Mouse (Mus musculus) heart, postnatal 4 days (tissue): ENCODE measurements around the gene Gm10382. TPM values are rescaled to one million over a fixed set of nuclear protein-coding genes. Genes with fewer than 3 reads are reported as not detected.

Experiments
- DNase-seq: peaks from one replicate; pipeline ENCODE4 v3.0.0; 2021
- total RNA-seq, 2 experiments: library from RNA; stranded (reverse); gene quantifications; 2 replicates each; pipeline ENCODE4 v1.2.3; 2021

Gm10382 gene
- total RNA-seq, result under 1 TPM; 0.21 to 0.29 TPM

DNA sequence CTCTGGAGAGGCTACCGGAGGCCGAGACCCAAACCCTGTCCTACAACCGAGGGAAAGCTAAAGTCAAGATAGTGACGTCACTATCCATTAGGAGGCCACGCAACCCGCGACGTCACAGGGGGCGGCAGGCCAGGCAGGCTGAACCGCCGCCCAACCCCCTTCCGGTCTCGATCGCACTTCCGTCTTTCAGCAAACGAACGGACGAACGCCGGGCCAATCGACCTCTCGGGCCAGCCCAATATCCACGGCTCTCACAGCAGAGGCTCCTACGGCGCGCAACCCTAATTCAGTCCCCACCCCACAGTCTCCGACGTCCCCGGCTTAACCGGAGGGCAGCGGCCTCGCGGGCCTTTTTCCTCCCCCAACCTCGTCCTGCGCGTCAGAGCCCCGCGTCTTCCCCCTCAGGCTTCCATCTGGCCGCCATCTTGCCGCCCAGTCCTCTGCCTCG lies at the start of gene Gm10382:
Gene Gm10382 (plus strand): TSS at position 192 of the 448 bp plus-strand sequence.
- peak; percentile 91 for DNase-seq

DNA sequence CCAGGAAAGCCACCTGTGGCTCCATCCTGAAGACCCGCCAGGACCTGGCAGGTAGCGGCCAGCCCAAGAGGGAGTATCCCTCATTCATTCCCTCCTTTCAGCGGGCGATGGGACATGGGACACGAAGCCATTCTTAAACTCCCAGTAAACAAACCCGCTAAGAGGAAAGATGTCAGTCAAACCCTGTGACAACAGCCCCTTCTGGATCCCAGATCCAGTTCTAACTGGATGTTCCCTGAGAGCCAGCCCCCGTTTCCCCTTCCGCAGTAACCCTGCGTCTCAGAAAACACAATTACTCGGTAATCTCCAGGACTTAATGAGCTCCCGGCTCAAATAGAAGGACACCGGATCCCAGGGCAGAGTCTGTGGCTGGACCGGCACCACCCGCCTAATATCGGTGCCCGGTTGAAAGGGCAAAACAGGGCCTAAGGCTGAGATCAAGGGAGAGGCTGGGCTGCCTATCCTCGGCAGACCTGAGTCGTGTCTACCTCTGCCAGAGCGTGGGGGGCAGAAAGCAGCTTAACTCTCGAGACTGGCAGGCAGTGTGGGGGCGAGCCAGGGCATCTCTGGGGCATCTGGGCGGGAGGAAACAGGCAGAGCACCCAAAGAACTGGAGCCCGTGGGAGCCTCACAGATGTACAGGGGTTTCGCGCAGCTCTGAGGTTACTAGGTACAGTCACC lies 49.1 kb upstream of the Gm10382 start:
- peak; percentile 46 for DNase-seq

DNA sequence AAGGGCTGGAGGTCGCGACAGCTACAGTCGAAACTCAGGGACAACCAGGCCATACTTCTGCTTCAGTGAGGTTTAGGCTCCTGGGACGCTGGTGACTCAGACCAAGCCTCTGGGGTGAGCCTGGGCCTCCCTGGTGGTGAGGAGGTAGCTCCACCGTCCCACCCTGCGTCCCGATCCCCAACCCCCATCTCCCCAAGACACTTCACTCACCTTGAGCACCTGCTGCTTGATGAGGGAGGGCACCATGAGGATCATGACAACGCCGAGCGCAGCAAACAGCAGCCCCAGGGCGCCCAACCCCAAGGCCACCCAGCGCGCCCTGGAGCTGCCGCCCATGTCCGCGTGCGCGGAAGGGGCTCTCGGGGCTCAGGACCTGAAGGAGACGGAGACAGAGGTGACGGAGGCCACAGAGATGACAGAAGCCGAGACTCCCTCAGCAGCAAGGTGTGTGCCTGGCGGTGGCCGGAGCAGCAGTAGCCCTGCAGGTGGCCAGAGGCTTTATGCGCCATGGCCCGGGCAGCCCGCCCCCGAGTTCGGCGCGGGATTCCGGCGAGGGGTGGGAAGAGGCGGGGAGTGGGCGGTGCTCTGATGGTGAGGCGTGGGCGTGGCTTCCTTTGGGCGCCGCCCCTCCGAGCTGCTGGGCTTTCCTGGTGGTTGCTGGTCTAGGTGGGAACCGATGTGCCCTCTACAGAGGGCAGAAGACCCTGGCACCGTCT lies 48.4 kb upstream of the Gm10382 start, which contains the start of gene Scarb1:
Gene Scarb1 (minus strand): TSS at position 548 of the 716 bp plus-strand sequence.
- peak; percentile 93 for DNase-seq

DNA sequence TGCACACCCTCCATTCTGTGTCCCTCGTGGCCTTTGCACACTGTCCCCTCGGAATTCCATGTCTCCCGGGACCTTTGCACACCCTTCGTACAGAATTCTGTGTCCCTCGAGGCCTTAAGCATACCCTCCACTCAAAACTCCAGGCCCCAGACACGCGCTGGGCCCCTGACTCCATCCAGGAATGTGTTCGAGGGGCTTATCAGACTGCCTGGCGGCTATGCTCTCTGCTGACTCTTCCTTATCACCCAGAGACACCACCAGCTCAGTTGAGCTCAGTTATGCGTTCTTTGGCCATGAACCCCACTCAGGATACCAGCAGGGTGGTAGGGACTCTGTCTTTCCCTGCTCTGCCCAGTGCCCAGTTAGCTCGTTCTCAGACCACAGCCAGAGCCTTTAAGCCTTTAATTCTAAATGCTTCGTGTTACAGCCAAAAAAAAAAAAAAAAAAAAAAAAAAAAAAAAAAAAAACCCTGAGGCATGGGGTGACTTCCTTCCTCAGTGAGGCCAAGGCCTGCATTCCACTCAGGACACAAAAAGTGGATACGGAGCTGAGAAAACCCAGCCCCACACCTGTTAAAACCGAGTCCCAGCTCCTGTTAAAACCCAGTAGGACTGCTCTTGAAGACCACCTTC lies 47.5 kb upstream of the Gm10382 start:
- DNase-seq, result no peak

DNA sequence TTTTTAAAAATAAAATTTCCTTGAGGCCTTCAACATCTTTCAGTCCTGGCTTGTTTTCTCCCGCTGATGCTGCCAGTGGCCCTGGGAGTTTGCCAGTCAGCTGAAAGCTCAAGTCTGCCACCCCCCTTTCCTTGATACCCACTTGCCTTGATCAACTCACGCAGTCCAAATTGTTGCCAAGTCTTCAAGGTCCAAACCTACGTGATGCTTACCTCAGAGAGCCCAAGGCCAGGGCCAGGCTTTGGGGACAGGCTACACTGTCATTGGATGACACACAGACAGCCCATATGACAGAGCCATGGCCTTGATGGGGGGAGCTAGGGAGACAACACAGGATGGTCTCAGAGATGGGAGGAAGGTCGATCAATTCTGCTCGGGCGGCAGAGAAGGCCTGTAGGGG lies 44.8 kb upstream of the Gm10382 start:
- DNase-seq, result no peak

DNA sequence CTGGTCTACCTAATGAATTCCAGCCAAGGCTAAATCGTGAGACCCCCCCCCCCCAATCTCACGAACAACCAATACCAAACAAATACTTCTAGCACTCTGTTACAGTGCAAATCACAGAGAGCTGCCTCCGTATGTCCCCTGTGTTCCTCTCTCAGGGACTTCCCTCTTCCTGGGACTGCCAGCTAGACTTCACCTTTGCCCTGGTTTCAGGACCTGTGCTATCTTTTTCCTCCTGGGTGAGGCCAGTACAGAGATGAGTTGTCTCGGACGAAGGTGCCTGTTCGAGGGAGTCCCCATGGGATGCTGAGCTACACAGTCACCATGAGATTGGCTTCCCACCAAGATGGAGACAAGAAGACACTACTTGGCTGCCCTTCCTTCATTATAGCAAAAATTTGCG lies 41.1 kb upstream of the Gm10382 start:
- no peak for DNase-seq

DNA sequence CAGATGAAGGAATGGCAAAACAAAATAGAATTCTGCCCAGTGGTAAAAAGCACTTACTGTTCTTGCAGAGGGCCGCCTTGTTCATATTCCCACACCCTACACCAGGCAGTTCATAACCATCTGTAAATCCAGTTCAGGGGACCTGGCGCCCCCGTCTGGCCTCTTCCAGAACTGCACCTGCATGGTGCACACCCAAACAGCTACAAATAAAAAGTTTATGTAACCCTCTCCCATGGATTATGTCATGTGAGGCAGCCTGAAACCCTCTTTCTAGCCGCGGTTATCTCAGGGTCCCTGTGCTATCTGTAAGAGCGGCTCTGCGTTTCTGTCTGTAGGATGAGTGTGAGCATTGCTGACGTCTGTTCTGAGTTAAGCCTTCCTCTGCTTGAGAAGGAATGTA lies 40.6 kb upstream of the Gm10382 start:
- DNase-seq, result peak; percentile 76

DNA sequence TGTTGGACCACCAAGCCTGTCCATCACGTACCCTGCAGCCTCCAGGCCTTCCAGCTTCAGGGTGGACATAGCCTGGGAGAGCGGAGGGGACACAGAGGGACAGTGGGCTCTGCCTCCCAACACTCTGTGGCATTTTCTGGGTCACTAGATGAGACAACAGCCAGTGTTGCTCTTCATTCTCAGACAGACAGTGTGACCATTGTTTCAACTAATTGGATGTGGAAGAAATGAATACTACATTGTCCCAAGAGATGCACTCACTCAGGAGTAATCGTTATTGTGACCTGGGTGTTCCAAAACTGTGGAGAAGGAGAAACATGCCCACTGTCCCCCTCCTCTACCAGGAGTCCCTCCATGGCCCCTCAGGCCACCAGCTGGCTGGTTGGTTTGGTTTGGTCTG lies 39.7 kb upstream of the Gm10382 start:
- no peak for DNase-seq

DNA sequence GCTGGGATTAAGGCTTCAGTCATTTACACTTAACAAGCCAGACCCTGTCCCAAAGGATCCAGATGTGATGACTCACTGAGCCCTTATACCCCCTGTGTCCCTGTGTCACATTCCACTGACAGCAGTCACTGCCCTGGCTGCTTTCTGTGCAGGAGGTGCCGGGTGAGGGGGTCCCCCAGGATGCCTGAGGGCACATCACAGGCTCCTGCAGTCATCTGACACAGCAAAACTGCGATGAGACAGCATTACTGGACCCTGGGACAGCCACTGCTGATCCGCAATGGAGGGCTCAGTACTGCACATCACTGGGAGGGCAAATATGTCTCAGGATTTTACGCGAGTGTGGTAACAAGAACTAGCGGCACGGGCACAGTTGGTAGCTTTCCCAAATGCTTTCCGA lies 38.1 kb upstream of the Gm10382 start:
- no peak for DNase-seq

DNA sequence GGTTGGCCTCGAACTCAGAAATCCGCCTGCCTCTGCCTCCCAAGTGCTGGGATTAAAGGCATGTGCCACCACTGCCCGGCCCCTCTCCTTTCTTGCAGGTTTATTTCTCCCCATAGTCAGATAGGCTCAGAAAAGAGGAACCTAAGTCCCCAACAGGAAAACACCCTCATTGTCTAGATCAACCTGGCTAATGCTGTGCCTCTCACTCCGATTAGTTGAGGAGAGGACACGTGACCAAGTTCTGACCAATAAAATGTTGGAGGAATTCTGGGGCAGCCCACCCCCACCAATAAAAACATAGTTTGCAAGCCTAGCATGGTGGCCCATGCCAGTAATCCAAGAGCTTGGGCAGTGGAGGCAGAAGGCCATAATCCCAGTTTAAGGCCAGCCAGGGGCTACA lies 37.2 kb upstream of the Gm10382 start:
- DNase-seq, result no peak

DNA sequence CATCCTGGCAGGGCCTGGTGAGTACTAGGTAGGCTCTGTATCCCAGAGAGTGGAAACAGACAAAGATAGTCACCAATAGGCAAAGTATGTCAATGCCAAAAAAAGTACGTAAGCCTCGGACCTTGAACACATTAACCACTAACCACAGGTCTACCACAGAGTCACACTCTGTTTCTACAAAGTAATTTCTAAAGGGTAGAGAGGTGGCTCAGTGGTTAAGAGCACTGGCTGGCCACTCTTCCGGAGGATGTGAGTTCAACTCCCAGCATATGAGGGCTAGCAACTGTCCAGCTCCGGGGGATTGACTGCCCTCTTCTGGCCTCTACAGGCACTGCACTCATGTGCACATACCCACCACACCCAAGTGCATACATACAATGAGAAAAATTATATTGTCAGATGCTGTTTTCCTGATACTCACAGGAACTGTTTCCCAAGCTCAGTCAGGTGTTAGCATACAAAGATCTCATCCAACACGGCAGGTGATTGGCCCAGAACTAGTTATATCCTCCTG lies 36.3 kb upstream of the Gm10382 start:
- no peak for DNase-seq

DNA sequence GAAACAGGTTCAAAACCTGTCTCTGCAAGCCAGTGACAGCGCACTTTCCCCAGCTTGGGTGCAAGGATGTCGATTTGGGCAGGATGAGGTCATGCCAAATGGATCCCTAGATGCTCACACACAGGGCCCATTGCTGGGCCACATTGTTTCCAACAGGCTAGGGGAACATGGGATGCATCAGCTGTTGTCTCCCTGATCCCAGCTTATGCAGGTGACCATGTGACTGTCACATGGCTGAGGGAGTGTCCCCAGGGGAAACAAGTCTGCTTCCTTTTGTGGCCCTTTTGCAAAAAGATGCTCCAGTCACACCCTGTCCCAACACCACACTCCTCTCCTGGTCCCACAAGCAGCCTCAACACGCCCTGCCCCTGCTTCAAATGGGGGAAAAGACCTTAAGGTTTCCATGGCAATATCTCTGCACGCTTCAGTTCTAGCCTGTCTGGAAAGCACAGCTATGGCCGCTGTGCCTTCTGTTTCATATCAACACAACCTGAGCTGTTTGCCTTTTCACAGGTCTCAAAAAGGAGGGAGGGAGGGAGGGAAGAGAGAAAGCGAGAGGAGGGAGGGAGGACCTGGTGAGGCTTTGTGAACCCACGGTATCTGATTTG lies 34.1 kb upstream of the Gm10382 start:
- no peak for DNase-seq

DNA sequence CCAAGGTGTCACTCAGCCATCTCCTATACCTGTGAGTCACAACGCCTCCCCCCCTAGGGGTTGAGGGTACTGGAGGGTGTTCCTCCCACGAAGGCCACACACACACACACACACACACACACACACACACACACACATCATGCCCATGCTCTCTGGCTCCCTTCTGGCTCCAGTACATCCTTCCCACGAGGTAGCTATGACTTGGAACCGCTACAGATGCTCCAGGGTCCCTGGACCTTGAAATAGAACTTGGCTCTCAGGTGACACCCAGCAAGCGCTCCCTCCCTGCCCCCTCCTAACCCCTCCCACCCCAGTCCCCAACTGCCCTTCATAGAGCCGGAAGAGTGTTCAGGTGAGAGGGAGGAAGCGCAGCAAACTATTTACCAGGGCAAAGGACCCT lies 33.5 kb upstream of the Gm10382 start:
- DNase-seq, result no peak

DNA sequence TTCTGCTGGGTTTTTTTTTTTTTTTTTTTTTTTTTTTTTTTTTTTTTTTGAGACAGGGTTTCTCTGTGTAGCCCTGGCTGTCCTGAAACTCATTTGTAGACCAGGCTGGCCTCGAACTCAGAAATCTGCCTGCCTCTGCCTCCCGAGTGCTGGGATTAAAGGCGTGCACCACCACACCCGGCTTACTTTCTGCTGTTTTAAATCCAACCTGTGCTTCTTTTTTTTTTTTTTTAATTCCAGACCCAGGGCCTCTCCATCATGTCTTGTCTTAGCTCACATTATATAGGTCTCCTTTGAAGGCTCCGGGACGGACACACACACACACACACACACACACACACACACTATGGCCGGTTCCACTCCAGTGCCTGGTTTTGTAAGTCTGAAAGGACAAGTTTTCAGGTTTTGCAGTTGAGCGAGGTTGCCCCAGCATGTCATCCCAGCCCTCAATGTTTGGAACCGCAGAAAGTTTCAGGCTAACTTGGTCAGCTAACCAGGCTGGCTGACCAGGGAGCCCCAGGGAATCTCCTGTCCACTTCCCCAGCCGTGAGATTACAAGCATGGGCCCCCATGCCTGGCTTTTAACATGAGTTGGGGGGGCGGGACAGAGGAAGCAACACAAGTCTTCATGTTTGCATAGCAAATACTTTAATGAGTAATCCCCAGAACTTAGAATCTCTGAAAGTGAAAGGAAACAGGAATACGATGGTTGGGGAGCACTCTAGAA lies 31.4 kb upstream of the Gm10382 start:
- DNase-seq, result no peak

DNA sequence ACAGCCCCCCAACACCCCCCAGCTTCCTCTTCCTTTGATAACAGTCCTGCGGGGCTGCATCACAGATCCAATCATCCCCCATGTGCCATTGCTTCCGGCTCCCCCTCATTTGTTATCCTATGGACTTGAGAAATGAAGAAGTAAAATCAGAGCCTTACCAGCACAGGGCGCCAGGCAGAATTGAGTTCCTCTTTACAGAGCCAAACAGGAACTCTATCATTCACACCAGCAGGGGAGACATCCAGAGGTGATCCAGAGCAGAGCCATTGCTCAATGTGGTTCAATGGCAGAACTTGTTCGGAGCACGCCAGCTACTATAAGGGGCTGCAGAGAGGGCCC lies 30.9 kb upstream of the Gm10382 start:
- DNase-seq, result no peak

DNA sequence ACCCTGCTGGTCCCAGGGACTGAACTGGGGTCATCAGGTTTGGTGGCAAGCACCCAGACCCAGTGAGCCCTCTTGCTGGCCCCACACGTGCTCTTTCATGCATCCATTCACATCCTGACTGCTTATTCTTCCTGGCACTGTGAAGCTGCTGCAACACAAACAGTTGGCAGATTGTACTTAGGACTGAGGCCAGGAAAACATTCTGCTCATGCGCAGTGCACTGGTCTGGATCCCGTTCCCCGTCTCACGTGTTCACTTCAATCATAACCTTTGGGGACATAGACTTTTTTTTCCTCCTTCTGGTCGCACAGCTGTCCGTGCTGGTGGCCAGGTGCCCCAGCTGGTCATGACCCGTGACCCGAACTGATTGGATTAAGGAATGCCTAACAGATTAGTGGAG lies 28.6 kb upstream of the Gm10382 start:
- no peak for DNase-seq

DNA sequence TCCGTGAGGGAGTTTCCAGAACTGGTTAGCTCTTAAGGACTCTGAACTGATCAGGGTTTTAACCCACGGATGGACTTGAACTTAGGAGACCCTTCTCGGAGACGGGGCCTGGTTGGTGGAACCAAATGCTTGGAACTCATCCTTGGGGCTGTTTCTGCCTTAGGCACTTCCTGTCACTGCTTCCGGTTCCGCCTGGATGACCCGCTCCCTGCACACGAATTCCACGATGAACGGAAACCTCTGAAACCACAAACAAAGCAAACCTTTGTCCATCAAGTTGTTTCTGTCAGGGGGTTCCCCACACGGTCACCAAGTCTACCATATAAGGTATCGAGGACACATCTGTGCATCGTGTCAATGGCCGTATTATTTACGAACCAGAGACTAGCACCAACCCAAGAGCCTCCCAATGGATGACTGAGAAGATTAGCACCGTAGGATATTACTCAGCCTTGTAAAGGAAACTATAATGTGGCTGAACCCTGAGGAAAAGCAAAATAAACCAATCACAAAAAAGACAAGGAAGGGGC lies 28.1 kb upstream of the Gm10382 start:
- DNase-seq, result no peak

DNA sequence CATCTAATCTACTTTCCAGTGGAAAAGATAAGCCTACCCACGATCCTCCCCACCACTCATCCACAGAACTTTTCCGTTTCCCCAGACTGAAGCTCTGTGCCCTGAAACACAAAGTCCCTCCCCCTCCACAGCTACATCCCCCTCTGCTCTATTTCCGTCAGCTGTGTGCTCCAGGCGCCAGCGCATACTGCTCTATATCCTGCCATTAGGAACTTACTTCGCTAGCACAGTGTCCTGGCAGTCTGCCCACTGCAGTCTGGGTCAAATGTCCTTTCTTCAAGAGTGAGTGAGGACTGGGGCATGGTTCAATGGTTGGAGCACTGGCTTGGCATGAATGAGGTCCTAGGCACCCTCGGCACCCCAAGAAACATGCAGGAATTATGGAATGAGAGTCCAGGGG lies 25.2 kb upstream of the Gm10382 start:
- DNase-seq, result peak; percentile 78

DNA sequence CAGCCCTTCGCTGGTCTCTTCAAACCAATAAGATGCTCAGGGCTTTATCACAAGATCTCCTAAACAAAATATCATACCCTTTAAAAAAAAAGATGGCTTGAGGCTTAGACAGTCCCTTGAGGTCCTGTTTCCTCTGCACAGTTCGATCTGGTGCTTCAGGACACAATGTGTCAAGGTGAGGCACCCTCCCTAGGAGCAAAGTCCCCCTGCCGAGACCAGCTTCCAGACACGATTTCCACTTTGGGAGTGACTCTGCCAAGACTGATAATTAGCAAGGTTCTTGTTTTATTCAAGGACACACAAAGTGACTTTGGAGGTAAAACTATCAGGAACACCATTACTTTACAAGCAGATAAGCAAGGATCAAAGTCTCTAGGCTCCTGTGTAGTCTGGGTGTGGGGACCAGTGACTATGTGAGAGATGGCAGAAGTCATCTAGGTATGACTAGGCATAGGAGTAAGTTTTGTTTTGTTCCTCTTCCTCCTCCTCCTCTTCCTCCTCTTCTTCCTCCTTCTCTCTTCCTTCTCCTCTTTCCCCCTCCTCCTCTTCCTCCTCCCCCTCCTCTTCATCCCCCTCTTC lies 24.2 kb upstream of the Gm10382 start:
- no peak for DNase-seq

DNA sequence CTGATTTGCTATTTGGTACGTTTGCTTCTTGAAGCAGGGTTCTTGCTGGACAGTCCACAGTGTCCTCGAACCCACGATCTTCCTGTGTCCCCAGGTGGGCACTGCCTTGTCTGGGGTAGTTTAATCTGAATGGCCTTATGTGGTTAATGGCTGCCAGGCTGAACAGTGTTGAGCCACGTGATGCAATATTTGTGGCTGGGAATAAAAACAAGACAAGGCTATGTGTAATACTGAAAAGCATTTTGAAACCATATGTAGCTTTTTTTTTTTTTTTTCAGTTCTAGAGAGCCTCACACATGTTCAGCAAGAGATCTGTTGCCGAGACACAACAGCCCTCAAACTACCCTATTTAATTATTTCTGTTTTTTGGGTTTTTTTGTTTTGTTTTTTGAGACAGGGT lies 21.0 kb upstream of the Gm10382 start:
- DNase-seq, result no peak

DNA sequence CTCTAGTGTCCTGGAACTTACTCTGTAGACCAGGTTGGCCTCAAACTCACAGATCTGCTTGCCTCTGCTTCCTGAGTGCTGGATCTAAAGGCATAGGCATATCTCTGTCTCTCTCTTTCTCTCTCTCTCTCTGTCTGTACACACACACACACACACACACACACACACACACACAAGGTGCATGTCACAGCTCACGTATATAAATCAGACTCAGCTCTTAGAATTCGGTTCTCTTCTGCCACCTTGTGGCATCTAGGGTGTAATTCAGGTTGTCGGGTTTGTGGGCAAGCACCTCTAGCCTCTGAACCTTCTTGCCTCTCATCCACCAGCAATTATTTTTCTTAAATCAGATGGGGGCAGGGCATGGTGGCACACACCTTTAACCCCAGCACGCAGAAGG lies 20.6 kb upstream of the Gm10382 start:
- peak; percentile 75 for DNase-seq
